Mouse (Mus musculus) gastrocnemius, postnatal 25 days (tissue): ENCODE results near the gene Ap2m1. TPM values are rescaled to one million over a fixed set of nuclear protein-coding genes. Genes with fewer than 3 reads are reported as not detected.
A peak's percentile ranks its signal among the peaks of the same experiment; 100 is the strongest.

Source experiments
- DNase-seq: peaks from one replicate; pipeline ENCODE4 v3.0.0; 2022
- total RNA-seq, 2 experiments: library from RNA; stranded (reverse); gene quantifications; 1 replicate in 1 of 2; 2 replicates in 1 of 2; pipeline ENCODE4 v1.2.3; 2021

Ap2m1 gene
- total RNA-seq, 2 experiments from 2014 or later: 137 to 146 TPM

DNA sequence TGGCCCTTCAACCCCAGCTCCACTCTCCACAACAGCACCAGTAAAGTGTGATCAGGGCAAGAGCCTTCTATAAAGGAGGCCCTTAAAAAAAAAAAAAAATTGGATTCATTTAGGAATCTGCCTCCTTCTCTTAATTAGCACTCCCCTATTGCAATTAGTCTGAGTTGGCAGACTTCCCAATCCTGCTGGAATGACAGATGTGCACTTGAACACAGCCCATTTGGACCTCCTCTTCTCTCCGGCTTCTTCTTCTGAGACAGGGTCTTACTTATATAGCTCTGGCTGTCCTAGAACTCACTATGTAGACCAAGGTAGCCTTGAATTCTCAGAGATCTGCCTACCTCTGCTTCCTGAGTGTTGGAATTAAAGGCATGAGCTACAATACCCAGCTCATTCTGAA is 5.9 kb upstream of the Ap2m1 start:
- DNase-seq: no peak

DNA sequence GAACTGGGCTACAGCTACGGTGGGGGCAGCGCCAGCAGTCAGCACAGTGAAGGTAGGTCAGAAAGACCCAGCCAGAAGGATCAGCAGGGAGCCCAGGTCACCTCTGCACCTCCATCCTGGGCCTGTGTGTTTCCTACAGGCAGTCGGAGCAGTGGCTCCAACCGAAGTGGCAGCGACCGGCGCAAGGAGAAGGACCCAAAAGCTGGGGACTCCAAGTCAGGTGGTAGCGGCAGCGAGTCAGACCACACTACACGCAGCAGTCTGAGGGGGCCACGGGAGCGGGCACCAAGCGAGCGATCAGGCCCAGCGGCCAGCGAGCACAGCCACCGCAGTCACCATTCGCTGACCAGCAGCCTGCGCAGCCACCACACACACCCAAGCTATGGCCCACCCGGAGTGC is 4.3 kb upstream of the Ap2m1 start:
- no peak for DNase-seq

DNA sequence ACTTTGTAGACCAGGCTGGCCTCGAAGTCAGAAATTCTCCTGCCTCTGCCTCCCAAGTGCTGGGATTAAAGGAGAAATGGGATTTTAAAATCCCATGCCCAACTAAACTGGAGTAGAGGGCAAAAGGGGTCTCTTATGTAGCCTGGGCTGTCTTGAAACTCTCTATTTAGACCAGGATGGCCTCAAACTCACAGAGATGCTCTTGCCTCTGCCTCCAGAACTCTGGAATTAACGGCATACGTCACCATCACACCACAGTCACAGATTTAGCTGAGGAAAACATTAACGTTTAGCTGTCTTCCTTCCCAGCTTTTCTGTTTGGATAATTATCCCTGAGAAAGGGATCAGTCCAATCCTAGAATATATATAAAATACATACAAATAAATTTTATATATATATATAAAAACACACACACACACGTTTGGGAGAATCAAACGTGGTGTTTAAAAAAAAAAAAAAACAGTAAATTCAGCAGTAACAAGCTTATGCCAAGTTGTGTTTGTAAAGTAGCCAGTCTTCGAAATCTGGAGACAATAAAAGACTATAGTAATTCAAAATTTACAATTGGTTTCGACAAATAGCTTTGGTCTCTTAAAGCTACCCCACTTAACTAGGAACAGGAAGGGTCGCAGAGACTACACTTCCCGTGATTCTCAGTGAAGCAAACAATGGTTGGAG is 522 bp upstream of the Ap2m1 start:
- DNase-seq: no peak

GRCm38 (mm10) chr16:20536081-20536665 is 895 bp downstream of the Ap2m1 start:
- DNase-seq: no peak

DNA sequence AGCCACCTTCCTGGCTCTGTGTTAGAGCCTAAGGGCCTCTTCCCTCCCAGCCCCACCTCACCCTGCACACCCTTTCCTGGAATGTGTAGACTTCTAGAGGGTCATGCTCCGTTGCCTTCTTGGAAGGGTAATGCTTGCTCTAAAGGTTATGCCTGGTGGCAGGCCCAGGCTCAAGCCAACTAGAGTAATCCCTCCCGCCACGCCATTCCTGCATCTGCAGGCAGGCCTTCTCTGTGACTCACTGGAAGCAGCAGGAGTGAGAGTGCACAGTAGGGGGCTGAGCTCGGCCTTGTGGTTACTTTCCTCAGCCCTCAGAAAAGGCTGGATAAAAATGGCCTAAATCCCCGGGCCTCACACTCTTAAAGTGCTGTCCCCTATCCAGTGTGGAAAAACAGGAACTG is 1.8 kb downstream of the Ap2m1 start:
- DNase-seq: no peak

- DNase-seq: no peak
These were observed 2.5 kb downstream of the Ap2m1 start for GRCm38 (mm10) chr16:20537601-20538320.

GRCm38 (mm10) chr16:20539649-20540048 is 4.4 kb downstream of the Ap2m1 start:
- DNase-seq: no peak

DNA sequence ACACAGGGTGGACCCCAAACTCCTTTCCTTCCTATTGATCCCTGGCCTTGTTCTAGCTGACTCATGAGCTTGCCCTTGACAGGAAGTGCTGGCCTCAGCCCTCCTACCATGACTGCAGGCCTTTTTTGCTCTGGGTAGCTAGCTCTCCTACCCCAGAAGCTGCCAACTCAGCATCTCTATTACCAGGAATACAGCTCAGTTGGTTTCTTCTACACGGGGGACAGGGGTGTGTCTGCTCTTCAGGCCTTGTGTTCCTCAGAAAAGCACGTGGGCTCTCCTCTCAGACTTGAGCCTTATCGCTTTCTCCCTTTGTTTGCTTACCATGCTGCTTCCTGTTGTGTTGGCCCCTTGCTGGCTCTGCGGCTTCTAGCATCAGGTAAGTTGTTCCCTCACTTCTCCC is 5.2 kb downstream of the Ap2m1 start:
- no peak for DNase-seq

DNA sequence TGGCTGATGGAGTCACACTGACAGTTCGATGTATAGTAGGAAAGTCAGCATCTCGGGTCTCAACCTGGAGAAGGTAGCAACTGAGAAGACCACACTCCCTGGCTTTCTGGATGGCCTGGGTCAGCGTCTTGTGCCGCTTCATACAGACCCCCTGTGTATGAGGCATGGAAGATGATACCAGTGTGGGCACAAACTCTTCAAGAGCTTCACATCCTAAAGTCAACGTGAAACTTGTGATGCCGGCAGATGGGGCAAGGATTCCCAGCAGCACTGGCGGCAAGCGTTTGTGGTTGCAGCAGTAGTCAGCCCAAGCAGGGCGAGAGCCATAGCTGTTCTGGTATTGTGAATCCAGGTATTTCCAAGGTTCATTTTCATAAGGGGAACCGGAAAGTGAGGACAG is 10.4 kb downstream of the Ap2m1 start:
- DNase-seq: no peak

GRCm38 (mm10) chr16:20547423-20547822 is 12.1 kb downstream of the Ap2m1 start:
- DNase-seq: no peak

DNA sequence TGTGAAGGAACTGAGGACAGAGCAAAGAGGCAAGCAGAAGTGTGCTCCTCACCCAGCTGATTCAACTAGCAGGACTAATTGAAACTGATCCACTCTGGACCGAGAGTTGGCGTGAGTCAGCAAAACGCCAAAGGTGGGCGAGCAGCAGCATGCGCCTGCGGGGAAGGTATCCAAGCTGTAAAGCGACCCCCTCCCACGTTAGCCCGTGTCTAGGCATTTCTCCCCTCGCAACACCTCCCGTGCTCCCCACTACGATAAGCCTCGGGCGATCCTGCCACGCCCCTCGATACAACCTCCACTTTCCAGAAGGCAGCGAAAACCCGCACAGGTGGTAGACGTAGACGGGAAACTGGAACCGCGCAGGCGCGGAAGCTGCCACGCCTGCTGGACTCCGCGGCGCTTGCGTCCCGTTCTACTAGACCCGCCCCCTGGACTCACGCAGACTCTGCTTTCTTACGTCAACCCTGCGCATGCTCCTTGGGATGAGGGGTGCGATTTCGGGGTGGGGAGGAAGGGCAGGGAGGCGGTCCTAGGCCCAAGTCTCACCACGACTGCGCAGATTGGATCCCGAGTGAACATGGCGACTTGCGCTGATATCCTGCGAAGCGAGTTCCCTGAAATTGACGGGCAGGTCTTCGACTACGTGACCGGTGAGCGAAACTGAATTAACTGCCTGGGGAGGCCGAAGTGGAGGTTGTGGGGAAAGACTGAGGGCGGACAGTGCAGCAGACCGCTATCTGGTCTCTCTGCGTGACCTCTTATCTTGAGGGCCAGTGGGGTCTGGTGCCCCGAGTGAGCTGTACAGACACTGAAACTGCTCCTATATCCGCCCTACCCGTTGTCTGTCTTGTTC is 13.0 kb downstream of the Ap2m1 start, which contains the start of gene Abcf3:
TSS of gene Abcf3 (plus strand) at position 482 of the 853 bp plus-strand sequence.
- DNase-seq: peak; percentile 98

DNA sequence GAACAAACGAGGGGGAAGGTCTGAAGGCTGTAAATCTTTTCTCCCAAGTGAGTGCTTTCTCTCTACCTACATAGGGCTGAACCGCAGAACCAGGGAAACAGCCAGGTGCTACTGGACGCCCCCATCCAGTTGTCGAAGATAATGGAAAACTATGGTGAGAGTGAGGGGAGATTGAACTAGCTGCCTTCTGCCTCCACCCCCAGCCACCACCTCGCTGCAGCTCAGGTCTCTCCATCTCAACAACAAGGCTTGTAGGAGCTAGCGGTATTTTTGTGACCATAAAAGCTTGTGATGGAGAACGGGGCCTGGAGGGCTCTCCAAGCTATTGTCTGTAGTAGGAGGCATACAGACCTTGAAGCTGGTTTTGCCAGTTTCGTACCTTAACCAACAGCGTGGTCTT is 13.9 kb downstream of the Ap2m1 start:
- DNase-seq: no peak

- no peak for DNase-seq
These were observed 16.4 kb downstream of the Ap2m1 start for GRCm38 (mm10) chr16:20551691-20552090.

DNA sequence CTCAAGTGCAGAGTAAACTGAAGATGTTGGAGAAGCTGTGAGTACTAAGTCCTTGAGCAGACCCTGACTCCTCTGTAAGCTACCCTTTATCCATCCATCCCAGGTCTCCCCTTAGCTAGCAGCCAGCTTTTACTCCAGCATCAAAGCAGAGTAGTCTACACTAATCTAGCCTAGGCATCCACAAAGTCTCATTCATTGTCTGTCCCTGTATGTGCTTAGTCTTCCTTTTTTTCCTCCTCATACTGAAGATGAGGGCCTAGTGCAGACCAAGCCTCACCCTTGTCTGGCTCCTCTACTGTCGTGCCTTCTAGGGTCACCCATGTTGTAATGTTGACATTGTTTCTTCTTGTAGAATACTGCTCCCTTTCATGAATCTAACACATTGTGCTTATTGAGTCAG is 17.3 kb downstream of the Ap2m1 start:
- no peak for DNase-seq

DNA sequence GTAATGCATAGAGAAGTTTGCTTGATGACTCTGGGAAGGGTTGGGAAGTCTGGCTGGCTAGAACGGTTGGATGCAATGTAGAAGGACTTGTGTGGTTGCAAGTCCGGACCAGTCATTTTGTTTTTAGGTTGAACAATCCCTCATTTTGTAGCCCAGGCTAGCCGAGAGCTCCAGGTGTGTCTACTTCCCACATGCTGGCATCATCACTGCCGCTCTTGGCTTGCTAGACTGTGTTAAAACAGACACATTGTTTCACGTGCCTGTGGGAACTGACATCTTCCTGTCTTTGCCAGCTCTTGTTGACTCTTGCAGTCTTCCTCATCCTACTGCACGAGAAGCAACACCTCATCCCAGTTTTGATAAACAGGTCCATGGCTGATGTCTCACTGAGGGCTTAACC is 19.7 kb downstream of the Ap2m1 start:
- no peak for DNase-seq

DNA sequence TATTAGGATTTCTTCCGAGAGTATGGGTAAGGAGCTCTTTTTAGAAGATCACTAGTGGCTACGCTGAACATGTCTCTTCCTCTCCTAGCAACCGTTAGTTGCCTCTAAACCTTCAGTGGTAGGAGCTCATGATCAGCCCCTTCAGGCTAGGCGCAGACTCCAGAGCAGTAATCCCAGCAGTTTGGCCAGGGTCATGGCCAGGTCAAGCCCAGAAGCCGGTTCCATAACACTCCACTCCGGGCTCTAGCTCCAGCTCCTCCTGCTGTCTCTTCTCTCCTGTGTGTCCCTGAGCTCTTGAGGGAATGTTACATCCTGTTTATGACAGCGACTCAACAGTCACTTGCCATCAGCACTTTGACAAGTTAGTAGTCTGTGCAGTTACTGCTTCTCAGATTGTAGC is 22.1 kb downstream of the Ap2m1 start:
- no peak for DNase-seq

- no peak for DNase-seq
These were observed 29.8 kb downstream of the Ap2m1 start for GRCm38 (mm10) chr16:20565075-20565474.

DNA sequence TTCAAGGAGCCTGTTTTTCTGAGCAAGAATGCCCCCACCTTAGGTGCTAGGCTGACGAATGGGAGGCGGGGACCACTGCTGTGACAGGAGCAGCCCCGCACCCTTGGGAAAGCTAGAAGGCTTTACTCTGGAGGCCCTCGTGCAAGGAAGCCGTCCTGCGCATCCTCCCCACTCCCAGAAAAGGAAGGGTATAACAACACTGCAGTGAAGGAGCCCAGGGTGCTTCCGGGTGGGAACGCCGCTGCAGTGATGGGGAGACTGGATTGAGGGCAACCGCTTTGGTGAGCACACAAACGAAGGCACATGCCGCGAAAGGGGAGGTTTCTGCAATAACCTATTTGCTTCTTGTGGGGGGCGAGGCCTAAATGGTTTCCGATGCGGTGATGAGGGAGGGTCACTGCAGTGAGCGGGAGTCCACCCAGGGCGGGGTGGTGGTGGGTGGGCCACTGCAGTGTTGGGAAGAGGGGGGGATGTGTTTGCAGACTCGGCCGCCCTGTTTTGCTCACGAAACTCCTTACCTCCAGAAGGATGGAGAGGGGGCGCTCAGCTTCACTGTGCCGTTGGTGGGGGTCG is 54.2 kb downstream of the Ap2m1 start, which contains the start of gene Vwa5b2:
TSS of gene Vwa5b2 (plus strand) at position 106 of the 573 bp plus-strand sequence.
- no peak for DNase-seq

- no peak for DNase-seq
These were observed 54.8 kb downstream of the Ap2m1 start for GRCm38 (mm10) chr16:20589939-20590679.

DNA sequence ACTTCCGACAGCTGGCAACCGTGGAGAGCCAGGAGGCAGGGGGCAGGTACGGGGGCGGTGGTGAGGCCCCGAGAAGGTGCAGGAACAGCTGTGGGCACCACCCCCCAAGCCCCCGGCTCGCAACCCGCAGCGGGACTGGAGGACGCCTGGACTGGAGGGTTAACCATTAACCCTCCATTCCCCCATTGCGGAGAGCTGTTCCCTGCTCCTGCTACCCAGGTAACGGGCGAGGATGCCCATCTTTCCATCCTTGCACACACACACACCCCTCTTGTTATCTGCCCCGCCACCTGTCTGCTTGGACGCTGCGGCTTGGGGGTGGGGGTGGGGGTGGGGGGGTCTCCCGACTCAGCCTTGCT is 55.4 kb downstream of the Ap2m1 start:
- DNase-seq: no peak

GRCm38 (mm10) chr16:20591076-20591705 is 55.9 kb downstream of the Ap2m1 start:
- DNase-seq: no peak
